Mouse (Mus musculus): ENCODE results near the gene Specc1.

Specc1 gene

GRCm38 (mm10) chr11:62049170-62049569 is 92.6 kb downstream of the Specc1 start:
- in situ Hi-C loops (cut with MboI) = no loop called here

GRCm38 (mm10) chr11:62050356-62051330 is 94.1 kb downstream of the Specc1 start:
- in situ Hi-C loops (cut with MboI) = loop anchor here (10.0 kb wide), 1 partner anchor 234 kb away; the partner anchor contains the start of genes Ttc19 and Zswim7

- in situ Hi-C loops (cut with MboI) = loop anchor here (10.0 kb wide), 1 partner anchor 233 kb away; the partner anchor contains the start of genes Ttc19 and Zswim7
Observed at GRCm38 (mm10) chr11:62051487-62051886, 94.9 kb downstream of the Specc1 start.

- in situ Hi-C loops (cut with MboI) = loop anchor here (10.0 kb wide), 1 partner anchor 231 kb away; the partner anchor contains the start of genes Ttc19 and Zswim7
Observed at GRCm38 (mm10) chr11:62053928-62054327, 97.4 kb downstream of the Specc1 start.

- in situ Hi-C loops (cut with MboI) = no loop called here
Observed at GRCm38 (mm10) chr11:62064565-62064964, 108.0 kb downstream of the Specc1 start.

GRCm38 (mm10) chr11:62065655-62066054 is 109.1 kb downstream of the Specc1 start:
- in situ Hi-C loops (cut with MboI) = no loop called here

- in situ Hi-C loops (cut with MboI) = no loop called here
Observed at GRCm38 (mm10) chr11:62069554-62069953, 113.0 kb downstream of the Specc1 start.

GRCm38 (mm10) chr11:62070206-62070605 is 113.6 kb downstream of the Specc1 start:
- in situ Hi-C loops (cut with MboI) = no loop called here

GRCm38 (mm10) chr11:62072406-62072805 is 115.8 kb downstream of the Specc1 start:
- in situ Hi-C loops (cut with MboI) = no loop called here

GRCm38 (mm10) chr11:62073575-62074140 is 117.1 kb downstream of the Specc1 start:
- in situ Hi-C loops (cut with MboI) = no loop called here

- in situ Hi-C loops (cut with MboI) = no loop called here
Observed at GRCm38 (mm10) chr11:62074578-62074977, 118.0 kb downstream of the Specc1 start.

- in situ Hi-C loops (cut with MboI) = no loop called here
Observed at GRCm38 (mm10) chr11:62075071-62075470, 118.5 kb downstream of the Specc1 start.

GRCm38 (mm10) chr11:62075551-62075950 is 119.0 kb downstream of the Specc1 start:
- in situ Hi-C loops (cut with MboI) = no loop called here

- in situ Hi-C loops (cut with MboI) = no loop called here
Observed at GRCm38 (mm10) chr11:62076345-62077156, 120.0 kb downstream of the Specc1 start.

- in situ Hi-C loops (cut with MboI) = no loop called here
Observed at GRCm38 (mm10) chr11:62077157-62077865, 120.7 kb downstream of the Specc1 start.

- in situ Hi-C loops (cut with MboI) = no loop called here
Observed at GRCm38 (mm10) chr11:62078371-62078770, 121.8 kb downstream of the Specc1 start.

- in situ Hi-C loops (cut with MboI) = no loop called here
Observed at GRCm38 (mm10) chr11:62079100-62079857, 122.7 kb downstream of the Specc1 start.

GRCm38 (mm10) chr11:62080476-62080875 is 123.9 kb downstream of the Specc1 start:
- in situ Hi-C loops (cut with MboI) = no loop called here

- in situ Hi-C loops (cut with MboI) = no loop called here
Observed at GRCm38 (mm10) chr11:62086648-62087047, 130.1 kb downstream of the Specc1 start.

- in situ Hi-C loops (cut with MboI) = no loop called here
Observed at GRCm38 (mm10) chr11:62087051-62087450, 130.5 kb downstream of the Specc1 start.
